Mouse (Mus musculus): ENCODE measurements around the gene Ptprf. TPM values are rescaled to one million over a fixed set of nuclear protein-coding genes. Genes with fewer than 3 reads are reported as not detected.

Gene Ptprf
- polyA plus RNA-seq, 1 experiment from 2014 or later = 99.9 TPM

DNA sequence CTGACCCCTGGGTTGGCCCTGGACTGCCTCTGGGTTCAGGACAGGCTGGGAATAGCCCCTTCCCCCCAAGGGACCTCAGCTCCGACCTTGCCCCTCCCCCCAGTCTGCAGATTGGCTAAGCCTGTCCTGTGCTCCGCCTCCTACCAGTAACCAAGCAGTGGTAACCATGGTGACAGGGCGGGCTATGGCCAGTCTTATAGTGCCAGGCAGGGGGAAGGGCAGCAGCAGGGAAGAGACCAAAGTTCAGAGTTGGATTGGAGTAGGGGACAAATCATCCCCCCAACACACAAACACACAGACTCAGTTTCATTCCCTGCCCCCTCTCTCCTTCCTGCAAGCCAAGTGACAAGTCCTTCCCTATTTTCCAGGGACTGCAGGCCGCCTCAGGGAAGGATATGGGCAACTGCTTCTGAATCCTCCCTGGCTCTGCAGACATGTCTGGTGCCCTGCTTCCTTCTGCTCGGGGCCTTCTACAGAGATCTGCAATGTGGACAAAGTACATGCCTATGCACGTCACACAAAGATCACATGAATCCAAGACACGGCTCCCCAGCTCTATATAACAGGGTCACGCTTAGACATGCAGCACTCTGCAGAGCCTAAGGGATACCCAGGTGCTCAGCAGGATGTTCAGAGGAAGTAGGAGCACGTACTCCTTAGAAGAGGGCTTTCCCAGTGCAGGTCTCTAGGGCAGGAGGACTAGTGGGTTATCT is 14.5 kb downstream of the Ptprf start:
- ATAC-seq (replicated peaks; ENCODE audit: low FRiP score) (peak; percentile 96), DNase-seq (ENCODE audit: low spot score) (peak; percentile 97)
- peak overlapping the region; percentile 26; the same call in 1 of the 2 replicates for H3K4me2 ChIP-seq (ENCODE audit: low read depth, low read length, severe bottlenecking)
- peak overlapping the region; percentile 48; the same call in 1 of the 2 replicates for H3K9ac ChIP-seq (ENCODE audit: low read length)
- 17% methylated on average over 9 of the region's 9 CpGs for WGBS
- peak overlapping the region; percentile 91 for H3K27ac ChIP-seq (ENCODE audit: low read depth, low read length)
- H3K4me3 ChIP-seq (ENCODE audit: low read depth, low read length) = 0 out of 2 replicates have a peak overlapping the region, but pooled peaks have one; percentile 2
- H3K9me3 ChIP-seq (ENCODE audit: control insufficient read depth, low read length) = no peaks in the 10 kb centered on the region
- no peaks in the 10 kb centered on the region for H3K27me3 ChIP-seq (ENCODE audit: control insufficient read depth, insufficient read depth, low read length)
- H3K4me1 ChIP-seq (replicated peaks; ENCODE audit: control insufficient read depth, insufficient read depth, low read length) = peaks cover 52% of the 10 kb centered on the region
- H3K36me3 ChIP-seq (ENCODE audit: control insufficient read depth, insufficient read depth, low read length) = no peaks in the 10 kb centered on the region; the same call in 1 of the 2 replicates

DNA sequence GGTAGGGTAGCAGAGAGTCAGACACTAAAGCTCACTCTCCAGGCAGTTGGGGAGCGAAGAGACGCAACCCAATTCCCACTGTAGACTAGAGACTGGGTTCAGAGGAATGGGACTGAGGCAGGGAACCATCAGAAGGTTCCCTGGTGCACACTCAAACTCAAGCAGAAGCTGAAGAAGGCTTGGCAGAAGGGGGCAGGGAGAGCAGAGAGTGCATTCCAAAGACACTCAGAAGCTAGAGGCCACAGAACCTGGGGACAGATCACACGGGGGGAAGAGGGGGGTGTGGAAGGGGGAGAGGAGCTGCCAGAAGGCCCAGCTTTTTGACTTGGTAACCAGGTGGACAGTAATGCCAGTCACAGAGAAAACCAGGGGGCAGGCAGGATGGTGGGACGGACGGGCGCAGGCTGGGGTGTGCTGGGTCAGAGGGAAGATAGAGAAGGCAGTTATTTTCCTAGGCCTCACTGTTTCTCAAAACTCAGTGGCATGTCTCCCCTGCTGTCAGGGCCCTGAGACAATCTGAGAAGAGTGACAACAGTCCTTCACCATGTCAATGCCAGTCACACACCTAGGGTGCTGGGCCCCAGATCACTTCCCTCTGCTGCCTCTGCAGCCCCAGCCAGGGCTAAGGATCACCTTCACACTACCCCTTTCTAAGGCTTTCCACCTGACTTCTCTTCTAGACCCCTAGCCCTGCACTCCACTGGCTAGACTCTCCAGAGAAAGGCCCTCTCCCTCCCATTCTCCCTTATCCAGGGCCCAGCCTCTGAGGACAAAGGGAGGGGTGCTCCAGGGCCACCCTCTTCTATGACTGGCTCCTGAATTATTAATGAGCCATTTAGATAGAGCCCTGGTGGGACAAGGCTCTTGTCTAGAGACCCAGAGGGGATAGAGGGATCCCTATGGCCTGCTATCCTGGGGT is 15.3 kb downstream of the Ptprf start:
- H3K27me3 ChIP-seq (ENCODE audit: control insufficient read depth, insufficient read depth, low read length) = no peaks in the 10 kb centered on the region
- H3K9me3 ChIP-seq (ENCODE audit: control insufficient read depth, low read length) = no peaks in the 10 kb centered on the region; the same call in 1 of the 2 replicates
- H3K9ac ChIP-seq (ENCODE audit: low read length) = peak overlapping the region; percentile 48
- H3K4me1 ChIP-seq (replicated peaks; ENCODE audit: control insufficient read depth, insufficient read depth, low read length) = peaks cover 50% of the 10 kb centered on the region
- peak overlapping the region; percentile 91 for H3K27ac ChIP-seq (ENCODE audit: low read depth, low read length)
- no peak for DNase-seq (ENCODE audit: low spot score)
- H3K4me3 ChIP-seq (ENCODE audit: low read depth, low read length) = no peak overlapping the region
- H3K36me3 ChIP-seq (ENCODE audit: control insufficient read depth, insufficient read depth, low read length) = peaks cover 2% of the 10 kb centered on the region; the same call in 1 of the 2 replicates
- WGBS = 65% methylated on average over 6 of the region's 6 CpGs
- H3K4me2 ChIP-seq (ENCODE audit: low read depth, low read length, severe bottlenecking) = peak overlapping the region; percentile 24; the same call in 1 of the 2 replicates
- ATAC-seq (replicated peaks; ENCODE audit: low FRiP score) = peak; percentile 84

DNA sequence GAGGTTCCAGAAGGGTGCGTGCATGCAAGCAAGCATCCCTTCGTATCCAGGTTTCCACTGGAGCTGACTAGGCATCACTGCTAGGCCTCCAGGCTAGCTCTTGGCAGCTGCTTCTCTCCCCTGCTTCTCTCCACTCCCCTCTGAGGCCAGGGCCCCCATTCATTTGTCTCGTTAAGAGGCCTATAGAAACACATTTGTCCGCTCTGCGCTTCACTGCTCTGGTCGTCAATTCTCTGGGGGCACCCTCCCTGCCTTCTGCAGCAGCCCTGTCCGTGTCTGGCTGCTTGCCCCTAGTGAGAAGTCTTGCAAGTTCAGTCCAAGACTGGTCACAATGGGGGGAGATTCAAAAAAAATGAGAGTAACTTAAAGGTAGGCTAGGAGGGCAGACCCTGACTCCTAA is 16.7 kb downstream of the Ptprf start:
- Histone ChIP-seq H3K9ac (ENCODE audit: low read length) (peak overlapping the region; percentile 47), H3K36me3 (ENCODE audit: control insufficient read depth, insufficient read depth, low read length) (peaks cover 4% of the 10 kb centered on the region; the same call in 1 of the 2 replicates), H3K27ac (ENCODE audit: low read depth, low read length) (peak overlapping the region; percentile 91), H3K27me3 (ENCODE audit: control insufficient read depth, insufficient read depth, low read length) (no peaks in the 10 kb centered on the region), H3K4me1 (replicated peaks; ENCODE audit: control insufficient read depth, insufficient read depth, low read length) (peaks cover 52% of the 10 kb centered on the region), H3K4me2 (ENCODE audit: low read depth, low read length, severe bottlenecking) (no peak overlapping the region), H3K9me3 (ENCODE audit: control insufficient read depth, low read length) (no peaks in the 10 kb centered on the region; the same call in 1 of the 2 replicates), H3K4me3 (ENCODE audit: low read depth, low read length) (no peak overlapping the region)
- DNase-seq (ENCODE audit: low spot score) (no peak), ATAC-seq (replicated peaks; ENCODE audit: low FRiP score) (no peak)
- 25% methylated on average over 7 of the region's 7 CpGs for WGBS

DNA sequence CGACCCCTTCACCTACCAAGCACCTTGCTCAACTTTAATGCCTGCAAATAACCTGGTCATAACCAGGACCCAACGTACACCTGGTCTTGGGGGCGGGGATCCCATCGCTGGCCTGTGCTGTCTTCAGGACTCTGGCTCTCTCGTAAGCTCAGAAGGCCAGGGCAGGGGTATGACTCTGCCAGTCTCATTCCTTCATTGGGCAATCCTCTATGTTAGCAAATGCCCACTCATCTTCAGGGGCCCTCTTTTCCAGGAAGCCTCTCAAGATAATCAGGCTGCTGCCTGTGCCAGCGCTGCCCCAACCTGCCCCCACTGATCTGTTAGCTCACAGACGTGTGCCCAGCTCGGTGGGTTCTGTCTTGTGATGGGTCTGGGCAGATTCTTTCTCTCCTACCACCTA is 17.2 kb downstream of the Ptprf start:
- Histone ChIP-seq H3K4me2 (ENCODE audit: low read depth, low read length, severe bottlenecking) (no peak overlapping the region), H3K27me3 (ENCODE audit: control insufficient read depth, insufficient read depth, low read length) (no peaks in the 10 kb centered on the region), H3K36me3 (ENCODE audit: control insufficient read depth, insufficient read depth, low read length) (peaks cover 5% of the 10 kb centered on the region; the same call in 1 of the 2 replicates), H3K4me1 (replicated peaks; ENCODE audit: control insufficient read depth, insufficient read depth, low read length) (peaks cover 52% of the 10 kb centered on the region), H3K9me3 (ENCODE audit: control insufficient read depth, low read length) (no peaks in the 10 kb centered on the region; the same call in 1 of the 2 replicates), H3K4me3 (ENCODE audit: low read depth, low read length) (no peak overlapping the region), H3K9ac (ENCODE audit: low read length) (peak overlapping the region; percentile 47; the same call in 1 of the 2 replicates), H3K27ac (ENCODE audit: low read depth, low read length) (peak overlapping the region; percentile 91; the same call in 1 of the 2 replicates)
- ATAC-seq (replicated peaks; ENCODE audit: low FRiP score) (no peak), DNase-seq (ENCODE audit: low spot score) (no peak)
- 77% methylated on average over 8 of the region's 8 CpGs for WGBS

DNA sequence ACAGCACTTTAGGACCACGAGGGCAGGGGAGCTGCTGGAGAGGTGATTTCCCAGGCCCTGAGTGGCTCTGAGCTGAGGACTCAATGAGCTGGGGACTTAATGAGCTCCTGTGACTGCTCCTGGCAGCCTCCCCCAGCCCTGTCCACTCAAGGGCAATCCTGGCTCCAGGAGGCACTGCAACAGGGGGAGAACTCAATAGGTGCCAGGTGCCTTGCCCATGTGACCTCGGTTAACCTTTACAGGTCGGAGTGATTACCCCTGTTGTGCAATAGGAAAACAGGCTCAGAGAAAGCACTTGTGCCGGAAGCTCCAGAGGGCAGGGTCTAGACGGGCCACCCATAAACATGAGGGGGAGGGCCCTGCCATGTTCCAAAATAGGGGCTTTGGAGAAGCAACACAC is 17.7 kb downstream of the Ptprf start:
- 35% methylated on average over 5 of the region's 5 CpGs for WGBS
- Histone ChIP-seq H3K9ac (ENCODE audit: low read length) (no peak overlapping the region), H3K27ac (ENCODE audit: low read depth, low read length) (peak overlapping the region; percentile 10; the same call in 1 of the 2 replicates), H3K27me3 (ENCODE audit: control insufficient read depth, insufficient read depth, low read length) (no peaks in the 10 kb centered on the region), H3K9me3 (ENCODE audit: control insufficient read depth, low read length) (no peaks in the 10 kb centered on the region; the same call in 1 of the 2 replicates), H3K4me2 (ENCODE audit: low read depth, low read length, severe bottlenecking) (no peak overlapping the region), H3K4me3 (ENCODE audit: low read depth, low read length) (no peak overlapping the region), H3K36me3 (ENCODE audit: control insufficient read depth, insufficient read depth, low read length) (peaks cover 8% of the 10 kb centered on the region; the same call in 1 of the 2 replicates), H3K4me1 (replicated peaks; ENCODE audit: control insufficient read depth, insufficient read depth, low read length) (peaks cover 52% of the 10 kb centered on the region)
- ATAC-seq (replicated peaks; ENCODE audit: low FRiP score) (no peak), DNase-seq (ENCODE audit: low spot score) (no peak)

DNA sequence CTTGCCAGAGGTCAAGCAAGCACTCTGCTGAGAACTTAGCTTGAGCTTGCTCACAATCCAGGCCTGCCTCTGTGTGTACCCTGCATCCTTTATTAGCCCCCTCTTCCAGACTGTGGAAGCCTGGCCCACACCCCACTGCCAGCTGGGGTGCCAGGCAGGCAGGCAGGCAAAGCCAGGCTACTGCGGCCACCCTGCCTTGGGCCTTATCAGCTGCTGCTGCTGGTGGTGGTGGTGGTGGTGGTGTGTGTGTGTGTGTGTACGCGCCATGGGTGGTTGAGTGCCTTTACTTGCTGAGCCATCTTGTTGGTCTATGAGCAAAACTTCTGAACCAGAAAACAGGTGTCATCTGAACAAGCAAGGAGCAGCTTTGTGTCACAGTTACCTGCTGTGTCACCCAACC is 18.3 kb downstream of the Ptprf start:
- 100% methylated on average over 3 of the region's 3 CpGs for WGBS
- Histone ChIP-seq H3K4me1 (replicated peaks; ENCODE audit: control insufficient read depth, insufficient read depth, low read length) (peaks cover 52% of the 10 kb centered on the region), H3K27ac (ENCODE audit: low read depth, low read length) (no peak overlapping the region), H3K9me3 (ENCODE audit: control insufficient read depth, low read length) (no peaks in the 10 kb centered on the region; the same call in 1 of the 2 replicates), H3K27me3 (ENCODE audit: control insufficient read depth, insufficient read depth, low read length) (no peaks in the 10 kb centered on the region), H3K9ac (ENCODE audit: low read length) (no peak overlapping the region), H3K4me3 (ENCODE audit: low read depth, low read length) (no peak overlapping the region), H3K4me2 (ENCODE audit: low read depth, low read length, severe bottlenecking) (no peak overlapping the region), H3K36me3 (ENCODE audit: control insufficient read depth, insufficient read depth, low read length) (peaks cover 9% of the 10 kb centered on the region; the same call in 1 of the 2 replicates)
- no peak for ATAC-seq (replicated peaks; ENCODE audit: low FRiP score)
- no peak for DNase-seq (ENCODE audit: low spot score)

DNA sequence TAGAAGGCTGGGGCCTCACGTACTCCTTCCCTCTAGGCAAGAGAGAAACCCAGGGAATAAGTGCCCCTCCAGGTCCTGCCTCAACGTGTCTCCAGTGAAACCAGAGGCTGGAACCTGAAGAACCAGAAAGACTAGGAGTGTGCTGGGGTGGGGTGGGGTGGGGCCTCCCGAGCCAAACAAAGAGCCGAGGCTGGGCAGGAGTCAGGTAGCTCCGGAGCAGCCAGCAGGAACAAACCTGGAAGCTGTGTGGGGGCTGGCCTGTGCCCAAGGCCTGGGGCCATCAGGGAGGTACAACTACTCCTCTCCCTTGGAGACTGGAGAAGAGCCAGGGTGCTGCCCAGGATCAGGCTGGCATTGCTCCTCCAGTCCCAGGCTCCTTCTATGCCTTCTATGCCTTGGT is 18.9 kb downstream of the Ptprf start:
- no peak overlapping the region for H3K4me3 ChIP-seq (ENCODE audit: low read depth, low read length)
- no peaks in the 10 kb centered on the region; the same call in 1 of the 2 replicates for H3K9me3 ChIP-seq (ENCODE audit: control insufficient read depth, low read length)
- peak overlapping the region; percentile 18 for H3K27ac ChIP-seq (ENCODE audit: low read depth, low read length)
- ATAC-seq (replicated peaks; ENCODE audit: low FRiP score) (no peak), DNase-seq (ENCODE audit: low spot score) (no peak)
- H3K27me3 ChIP-seq (ENCODE audit: control insufficient read depth, insufficient read depth, low read length) = no peaks in the 10 kb centered on the region
- H3K4me2 ChIP-seq (ENCODE audit: low read depth, low read length, severe bottlenecking) = no peak overlapping the region
- peak overlapping the region; percentile 20; the same call in 1 of the 2 replicates for H3K9ac ChIP-seq (ENCODE audit: low read length)
- H3K4me1 ChIP-seq (replicated peaks; ENCODE audit: control insufficient read depth, insufficient read depth, low read length) = peaks cover 46% of the 10 kb centered on the region
- H3K36me3 ChIP-seq (ENCODE audit: control insufficient read depth, insufficient read depth, low read length) = peaks cover 9% of the 10 kb centered on the region; the same call in 1 of the 2 replicates
- WGBS = 41% methylated on average over 5 of the region's 5 CpGs

DNA sequence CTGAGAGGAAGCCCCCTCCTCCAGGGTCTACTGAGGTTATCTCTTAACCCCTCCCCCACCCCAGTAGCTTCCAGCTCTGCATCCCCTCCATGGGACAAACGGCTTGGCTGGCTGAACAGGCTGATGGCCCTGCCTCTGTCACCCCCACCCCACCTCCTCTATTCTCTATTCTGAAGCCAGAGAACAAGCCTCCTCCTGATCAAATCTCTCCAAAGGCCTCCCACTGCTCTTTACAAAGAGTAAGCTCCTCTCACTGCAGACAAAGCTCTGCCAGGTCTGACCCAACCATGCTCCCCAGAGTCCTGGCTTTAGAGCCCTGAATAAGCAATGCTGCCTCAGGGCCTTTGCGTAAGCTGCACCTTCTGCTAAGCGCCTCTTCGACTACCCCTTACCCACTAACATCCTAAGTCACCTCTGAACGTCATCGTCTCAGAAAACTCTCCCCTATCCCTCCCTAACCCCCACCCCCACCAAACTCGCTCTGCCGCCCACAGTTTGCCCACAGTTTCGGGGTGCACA is 19.6 kb downstream of the Ptprf start:
- no peak overlapping the region for H3K9ac ChIP-seq (ENCODE audit: low read length)
- peak overlapping the region; percentile 18; the same call in 1 of the 2 replicates for H3K27ac ChIP-seq (ENCODE audit: low read depth, low read length)
- DNase-seq (ENCODE audit: low spot score) (no peak), ATAC-seq (replicated peaks; ENCODE audit: low FRiP score) (no peak)
- peaks cover 9% of the 10 kb centered on the region; the same call in 1 of the 2 replicates for H3K36me3 ChIP-seq (ENCODE audit: control insufficient read depth, insufficient read depth, low read length)
- no peaks in the 10 kb centered on the region for H3K27me3 ChIP-seq (ENCODE audit: control insufficient read depth, insufficient read depth, low read length)
- no peak overlapping the region for H3K4me2 ChIP-seq (ENCODE audit: low read depth, low read length, severe bottlenecking)
- H3K9me3 ChIP-seq (ENCODE audit: control insufficient read depth, low read length) = no peaks in the 10 kb centered on the region; the same call in 1 of the 2 replicates
- 53% methylated on average over 9 of the region's 9 CpGs for WGBS
- no peak overlapping the region for H3K4me3 ChIP-seq (ENCODE audit: low read depth, low read length)
- peaks cover 40% of the 10 kb centered on the region for H3K4me1 ChIP-seq (replicated peaks; ENCODE audit: control insufficient read depth, insufficient read depth, low read length)

Data from forebrain, embryonic 11.5 days (tissue).